Mouse (Mus musculus) hindbrain, embryonic 14.5 days (tissue): Measurements from ENCODE around the gene Rnf216. TPM values are rescaled to one million over a fixed set of nuclear protein-coding genes. Genes with fewer than 3 reads are reported as not detected.

Source experiments
- ATAC-seq: fragments of 200-750 bp; cut with Nextera tagmentation; 2 replicates; pipeline ENCODE4 v1.8.0; 2017; ENCODE audit warnings: moderate number of reproducible peaks, mild to moderate bottlenecking, moderate TSS enrichment, moderate library complexity; ENCODE audit not compliant: low FRiP score
- DNase-seq: peaks from one replicate; pipeline ENCODE4 v3.0.0-alpha.2; 2015; ENCODE audit warnings: low spot score
- H3K27ac ChIP-seq: fragments of 300-500 bp; sonication (generic); 2 replicates; pipeline ENCODE4 v1.5.1; 2014; ENCODE audit warnings: mild to moderate bottlenecking, moderate library complexity
- H3K27me3 ChIP-seq: fragments of 300-500 bp; sonication (generic); 2 replicates; pipeline ENCODE4 v1.6.1; 2014; ENCODE audit warnings: mild to moderate bottlenecking, low read length, mixed read lengths; ENCODE audit not compliant: control insufficient read depth, insufficient read depth
- H3K36me3 ChIP-seq: fragments of 300-500 bp; sonication (generic); replicated peaks from 2 replicates; pipeline ENCODE4 v1.6.1; 2014; ENCODE audit not compliant: control insufficient read depth, insufficient read depth
- H3K4me1 ChIP-seq: fragments of 300-500 bp; sonication (generic); replicated peaks from 2 replicates; pipeline ENCODE4 v1.6.1; 2014; ENCODE audit warnings: antibody characterized with exemption, low read length, mixed read lengths; ENCODE audit not compliant: control insufficient read depth, insufficient read depth
- H3K4me2 ChIP-seq: fragments of 300-500 bp; sonication (generic); replicated peaks from 2 replicates; pipeline ENCODE4 v1.6.1; 2014; ENCODE audit warnings: mild to moderate bottlenecking, moderate library complexity
- H3K4me3 ChIP-seq: fragments of 300-500 bp; sonication (generic); replicated peaks from 2 replicates; pipeline ENCODE4 v1.5.1; 2014; ENCODE audit warnings: mild to moderate bottlenecking, low read length
- H3K9ac ChIP-seq: fragments of 300-500 bp; sonication (generic); 2 replicates; pipeline ENCODE4 v1.6.1; 2014
- H3K9me3 ChIP-seq: fragments of 300-500 bp; sonication (generic); 2 replicates; pipeline ENCODE4 v1.6.1; 2016; ENCODE audit warnings: low read length; ENCODE audit not compliant: control insufficient read depth
- WGBS: fragments of 180-500 bp; shearing (Covaris S2); extraction: QIAGEN DNeasy Blood & Tissue Kit; methylation state at CpG from one replicate; pipeline ENCODE4 v1.1.7; 2014; 5-methylcytosine and 5-hydroxymethylcytosine counted together
- polyA plus RNA-seq: library from polyadenylated mRNA; unstranded; fragments of >200 nt; fragmentation: Nextera tagmentation; extraction: Ambion mirVana; gene quantifications from 2 replicates; pipeline ENCODE4 v1.2.1, GENCODE M21; 2014

The Rnf216 gene
- 29.4 and 29.8 TPM in 2 replicates for polyA plus RNA-seq

DNA sequence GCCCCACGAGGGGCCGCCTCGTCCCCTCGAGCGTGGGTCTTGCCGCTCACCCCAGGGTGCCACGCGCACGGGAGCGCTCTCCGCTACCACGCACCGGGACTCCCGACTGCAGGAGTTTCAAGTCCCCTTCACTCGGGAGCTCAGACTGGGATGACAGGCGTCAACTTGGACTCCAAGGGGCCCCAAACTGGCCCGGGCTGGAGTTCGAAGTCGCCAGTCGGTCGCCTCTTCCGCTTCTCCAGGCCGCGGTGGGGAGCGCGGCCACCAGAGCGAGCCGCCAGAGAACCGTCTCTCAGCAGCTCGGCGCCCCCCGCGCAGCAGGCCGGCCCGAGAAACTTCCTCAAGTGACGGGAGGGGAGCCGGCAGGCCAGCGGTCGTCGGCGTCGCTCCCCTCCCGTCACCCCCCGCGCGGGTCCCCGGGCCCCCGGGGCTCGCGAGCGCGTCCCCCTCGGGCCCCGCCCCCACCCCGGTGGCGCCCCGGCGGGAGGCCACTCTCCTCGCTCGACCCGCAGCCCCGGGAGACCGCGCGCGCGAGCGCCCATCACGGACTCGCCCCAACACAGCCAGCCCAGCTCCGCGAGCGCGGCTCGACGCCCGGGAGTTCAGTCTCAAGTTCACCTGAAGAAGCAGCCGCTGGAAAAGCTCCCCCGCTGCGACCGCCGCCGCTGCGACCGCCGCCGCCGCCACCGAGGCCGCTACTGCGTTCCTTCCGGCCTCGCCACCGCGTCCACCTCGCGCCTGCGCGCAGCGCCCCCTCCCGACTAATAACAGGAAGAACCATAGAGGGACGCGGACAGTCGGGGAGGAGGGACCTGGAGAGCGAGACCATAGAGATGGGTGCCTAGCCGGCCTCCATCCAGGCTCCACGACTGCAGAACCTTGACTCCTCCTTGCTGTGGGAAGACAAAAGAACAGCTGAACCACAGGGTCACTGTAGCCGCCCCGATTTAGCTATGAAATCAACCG is at the start of gene Rnf216:
TSS of gene Rnf216 (minus strand) at position 714 of the 966 bp plus-strand sequence.
- H3K27ac ChIP-seq = peak within 1 kb of the TSS; percentile 87
- peak within 1 kb of the TSS; percentile 79 for H3K9ac ChIP-seq
- ATAC-seq (peak; percentile 95), DNase-seq (peak; percentile 94)
- H3K4me1 ChIP-seq = peaks cover 12% of the 10 kb centered on the region; the same call in 1 of the 2 replicates
- 2% methylated on average over 84 of the region's 110 CpGs for WGBS
- no peaks in the 10 kb centered on the region for H3K27me3 ChIP-seq
- H3K36me3 ChIP-seq = no peaks in the 10 kb centered on the region
- H3K9me3 ChIP-seq = no peaks in the 10 kb centered on the region
- peak within 1 kb of the TSS; percentile 95 for H3K4me3 ChIP-seq
- H3K4me2 ChIP-seq = peak within 1 kb of the TSS; percentile 97

- Histone ChIP-seq H3K9me3 (no peaks in the 10 kb centered on the region), H3K27me3 (peaks cover 41% of the 10 kb centered on the region), H3K4me3 (no peak overlapping the region), H3K4me1 (no peaks in the 10 kb centered on the region), H3K27ac (no peak overlapping the region), H3K36me3 (no peaks in the 10 kb centered on the region), H3K9ac (no peak overlapping the region), H3K4me2 (no peak overlapping the region)
- ATAC-seq = no peak
- WGBS = 91% methylated on average over 3 of the region's 3 CpGs
- DNase-seq = no peak
These were observed 42.7 kb upstream of the Rnf216 start for GRCm38 (mm10) chr5:143155534-143155933.

- no peaks in the 10 kb centered on the region for H3K4me1 ChIP-seq
- H3K9ac ChIP-seq = no peak overlapping the region
- H3K27me3 ChIP-seq = peaks cover 38% of the 10 kb centered on the region
- no peaks in the 10 kb centered on the region for H3K9me3 ChIP-seq
- DNase-seq = no peak
- ATAC-seq = no peak
- WGBS = 90% methylated on average over 10 of the region's 10 CpGs
- no peak overlapping the region for H3K4me2 ChIP-seq
- no peak overlapping the region for H3K4me3 ChIP-seq
- no peak overlapping the region for H3K27ac ChIP-seq
- no peaks in the 10 kb centered on the region for H3K36me3 ChIP-seq
These were observed 41.0 kb upstream of the Rnf216 start for GRCm38 (mm10) chr5:143153756-143154155.

- whole genome bisulfite sequencing = 90% methylated on average over 2 of the region's 2 CpGs
- H3K9ac ChIP-seq = no peak overlapping the region
- H3K27me3 ChIP-seq = 0 out of 2 replicates have a peak, but pooled peaks cover 1% of the 10 kb centered on the region
- no peak overlapping the region for H3K4me2 ChIP-seq
- ATAC-seq (no peak), DNase-seq (no peak)
- no peaks in the 10 kb centered on the region for H3K4me1 ChIP-seq
- H3K36me3 ChIP-seq = no peaks in the 10 kb centered on the region
- H3K4me3 ChIP-seq = no peak overlapping the region
- no peaks in the 10 kb centered on the region for H3K9me3 ChIP-seq
- H3K27ac ChIP-seq = no peak overlapping the region
These were observed 37.2 kb upstream of the Rnf216 start for GRCm38 (mm10) chr5:143150044-143150443.

GRCm38 (mm10) chr5:143149536-143149935 is 36.7 kb upstream of the Rnf216 start:
- Histone ChIP-seq H3K36me3 (no peaks in the 10 kb centered on the region), H3K4me1 (no peaks in the 10 kb centered on the region), H3K9me3 (no peaks in the 10 kb centered on the region), H3K9ac (no peak overlapping the region), H3K4me2 (no peak overlapping the region), H3K4me3 (no peak overlapping the region), H3K27ac (no peak overlapping the region), H3K27me3 (no peaks in the 10 kb centered on the region)
- ATAC-seq = no peak
- no peak for DNase-seq
- WGBS = 82% methylated on average over 2 of the region's 2 CpGs

GRCm38 (mm10) chr5:143148661-143149060 is 35.9 kb upstream of the Rnf216 start:
- no peak for ATAC-seq
- no peak overlapping the region for H3K9ac ChIP-seq

GRCm38 (mm10) chr5:143147481-143147880 is 34.7 kb upstream of the Rnf216 start, which contains the start of gene Olfr718-ps1:
Olfr718-ps1 (minus strand) TSS chr5:143147581.
- no peaks in the 10 kb centered on the region for H3K9me3 ChIP-seq
- H3K27ac ChIP-seq = no peak within 1 kb of the TSS
- H3K9ac ChIP-seq = no peak within 1 kb of the TSS
- DNase-seq = no peak
- WGBS = 75% methylated on average over 3 of the region's 3 CpGs
- no peaks in the 10 kb centered on the region for H3K36me3 ChIP-seq
- no peak within 1 kb of the TSS for H3K4me2 ChIP-seq
- ATAC-seq = no peak
- no peak within 1 kb of the TSS for H3K4me3 ChIP-seq
- H3K4me1 ChIP-seq = no peaks in the 10 kb centered on the region
- H3K27me3 ChIP-seq = no peaks in the 10 kb centered on the region

More at GRCm38 (mm10) chr5:143148661-143149060, 35.9 kb upstream of the Rnf216 start:
- Histone ChIP-seq H3K27ac (no peak overlapping the region), H3K36me3 (no peaks in the 10 kb centered on the region), H3K4me1 (no peaks in the 10 kb centered on the region), H3K27me3 (no peaks in the 10 kb centered on the region), H3K9me3 (no peaks in the 10 kb centered on the region), H3K4me3 (no peak overlapping the region), H3K4me2 (no peak overlapping the region)
- 91% methylated on average over 5 of the region's 5 CpGs for WGBS
- no peak for DNase-seq

DNA sequence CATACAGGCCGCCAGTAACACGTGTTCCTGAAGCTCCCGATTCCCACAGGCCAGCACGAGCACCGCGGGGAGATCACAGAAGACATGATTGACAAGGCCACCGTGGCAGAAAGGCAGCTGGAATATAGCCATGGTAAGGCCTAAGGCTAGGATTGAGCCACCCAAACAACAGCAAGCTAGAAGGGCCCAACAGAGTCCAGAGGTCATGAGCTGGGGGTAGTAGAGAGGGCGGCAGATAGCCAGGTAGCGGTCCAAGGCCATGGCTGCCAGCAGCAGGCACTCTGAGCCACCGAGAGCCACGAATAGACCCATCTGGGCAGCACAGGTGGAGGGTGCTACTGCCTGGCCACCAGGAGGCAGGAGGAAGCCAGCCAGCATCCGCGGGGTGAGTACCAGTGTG is 24.8 kb upstream of the Rnf216 start:
- no peak overlapping the region for H3K9ac ChIP-seq
- ATAC-seq = no peak
- no peak for DNase-seq
- no peaks in the 10 kb centered on the region for H3K4me1 ChIP-seq
- H3K27ac ChIP-seq = no peak overlapping the region
- no peaks in the 10 kb centered on the region for H3K36me3 ChIP-seq
- H3K4me3 ChIP-seq = no peak overlapping the region
- no peaks in the 10 kb centered on the region for H3K27me3 ChIP-seq
- WGBS = 90% methylated on average over 13 of the region's 13 CpGs
- H3K4me2 ChIP-seq = no peak overlapping the region
- no peaks in the 10 kb centered on the region for H3K9me3 ChIP-seq

DNA sequence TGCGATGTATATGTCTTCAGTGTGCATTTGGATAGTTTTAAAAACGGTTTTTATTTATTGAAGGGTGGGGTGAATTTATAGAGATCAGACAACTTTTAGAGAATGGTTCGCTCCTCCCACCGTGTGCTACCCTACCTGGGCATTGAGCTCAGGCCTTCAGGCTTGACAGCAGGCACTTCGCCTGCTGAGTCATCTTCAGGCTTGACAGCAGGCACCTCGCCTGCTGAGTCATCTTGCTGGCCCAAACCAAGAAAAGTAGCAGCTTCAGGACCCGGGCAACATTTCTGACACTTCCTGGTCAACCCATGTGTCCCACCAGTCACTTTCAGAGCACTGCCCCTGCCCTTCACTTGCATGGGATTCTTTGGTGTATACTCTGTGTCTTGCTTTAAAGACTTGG is 22.2 kb upstream of the Rnf216 start:
- Histone ChIP-seq H3K9ac (no peak overlapping the region), H3K27me3 (no peaks in the 10 kb centered on the region), H3K36me3 (no peaks in the 10 kb centered on the region), H3K4me2 (no peak overlapping the region), H3K9me3 (no peaks in the 10 kb centered on the region), H3K27ac (no peak overlapping the region), H3K4me3 (no peak overlapping the region), H3K4me1 (no peaks in the 10 kb centered on the region)
- DNase-seq (no peak), ATAC-seq (no peak)
- 92% methylated on average over 7 of the region's 7 CpGs for WGBS
